Mouse (Mus musculus) embryo, embryonic 10 days (tissue): ENCODE measurements around the gene Atf7.
"Not testable (repeated sequence)": the region's sequence is repeated elsewhere in the genome, so short reads cannot be mapped to it uniquely, and the experiment has no call there.

Experiments used
- DNase-seq: peaks from one replicate; pipeline ENCODE4 v3.0.0-alpha.2; 2015; ENCODE audit warnings: low spot score

The Atf7 gene

DNA sequence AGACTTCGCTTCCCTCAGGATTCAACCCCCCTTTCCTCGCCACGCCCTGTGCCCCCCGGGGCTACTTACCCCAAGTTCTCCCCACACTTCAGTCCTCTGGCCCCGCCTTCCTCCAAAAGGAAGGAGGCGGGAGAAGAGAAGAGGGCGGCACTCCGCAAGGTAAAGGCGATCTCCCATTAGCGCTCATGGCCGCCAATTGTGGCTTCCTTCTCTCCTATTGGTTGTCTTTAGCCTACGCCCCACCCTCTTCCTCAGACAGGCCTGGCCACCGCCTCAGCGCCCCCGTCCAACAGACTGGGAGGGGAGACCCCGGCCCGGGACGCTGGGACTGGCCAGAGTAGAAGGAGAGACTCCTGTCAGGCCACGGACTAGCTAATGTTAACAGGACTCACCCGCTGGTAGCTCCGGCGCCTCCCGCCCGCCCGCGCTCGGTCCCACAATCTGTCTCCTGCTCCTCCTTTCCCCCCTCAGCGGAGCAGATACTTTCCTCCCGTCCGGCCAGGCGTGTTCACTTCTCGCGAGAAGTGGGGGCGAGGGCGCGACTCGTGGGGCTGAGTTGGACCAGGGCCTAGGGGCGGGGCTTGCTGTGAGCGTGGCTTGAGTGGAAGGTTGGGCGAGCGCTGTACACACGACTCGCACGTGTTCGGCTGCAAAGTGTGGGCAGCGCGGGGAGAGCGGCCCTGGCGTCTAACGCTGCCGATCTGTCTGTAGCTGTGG, at the start of gene Atf7, which contains the start of gene Gm28047:
Atf7 (minus strand) TSS at position 495 of the 717 bp plus-strand sequence.
Gm28047 (minus strand) TSS at position 98 of the 717 bp plus-strand sequence.
- peak; percentile 99 for DNase-seq

DNA sequence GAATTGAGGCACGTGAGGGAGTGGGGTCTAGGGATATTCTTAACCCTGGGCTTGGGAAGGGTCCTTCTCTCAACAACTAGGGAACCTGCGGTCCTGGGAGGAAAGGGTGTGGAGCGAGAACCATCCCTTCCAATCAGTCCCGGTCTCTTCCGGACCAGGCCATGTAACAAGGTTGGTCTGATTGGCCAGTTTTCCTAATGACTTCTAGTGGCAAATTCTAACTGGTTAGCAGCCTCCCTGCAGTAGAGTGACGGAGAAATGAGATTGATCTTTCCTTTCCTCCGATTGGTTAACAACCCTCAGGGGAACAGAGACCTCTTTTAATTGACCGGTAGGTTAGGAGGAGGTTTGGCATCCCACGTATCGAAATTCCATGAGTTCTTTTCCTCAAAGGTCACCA, 48.3 kb upstream of the Atf7 start:
- peak; percentile 91 for DNase-seq

DNA sequence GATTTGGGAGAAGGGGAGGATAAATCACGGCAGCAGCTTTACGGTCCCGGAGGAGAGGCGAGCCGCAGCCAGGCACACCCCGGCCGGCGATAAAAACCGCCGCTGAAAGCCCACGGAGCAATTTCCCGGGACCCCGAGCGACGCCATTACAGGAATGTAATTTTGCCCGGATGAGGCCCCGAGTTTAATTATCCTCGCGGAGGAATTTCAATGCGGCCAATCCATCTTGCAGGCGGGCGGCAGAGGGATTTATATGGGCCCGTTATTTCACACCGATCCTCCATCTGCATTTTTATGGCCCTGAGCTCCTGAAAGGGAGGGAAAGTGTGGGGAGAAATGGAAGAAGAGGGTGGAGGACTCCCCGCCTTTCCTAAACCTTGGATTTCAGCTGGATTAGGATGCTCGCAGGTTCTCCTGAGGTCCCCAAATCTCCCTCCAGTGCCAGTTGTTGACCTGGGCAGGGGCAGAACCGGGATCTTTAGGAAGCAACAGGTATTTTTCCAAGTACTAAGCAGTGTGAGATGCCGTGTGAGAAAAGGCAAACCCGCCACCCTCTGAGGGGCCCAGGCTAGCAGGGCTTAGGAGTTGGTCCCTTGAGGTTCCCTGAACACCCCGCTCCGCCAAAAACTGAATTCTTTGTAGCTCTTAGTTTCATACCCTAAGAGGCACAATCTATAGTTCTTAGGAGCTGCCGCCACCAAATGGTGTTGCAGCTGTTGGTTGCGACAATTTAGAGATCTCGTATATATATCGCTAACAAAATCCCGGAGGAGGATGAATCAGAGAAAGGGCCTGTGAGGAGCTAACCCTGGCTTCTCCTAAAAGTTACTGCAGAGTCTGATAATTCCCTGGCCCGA, 47.2 kb upstream of the Atf7 start, which contains the start of gene Atp5g2:
Atp5g2 (minus strand) TSS at position 138 of the 857 bp plus-strand sequence.
- peak; percentile 51 for DNase-seq

DNA sequence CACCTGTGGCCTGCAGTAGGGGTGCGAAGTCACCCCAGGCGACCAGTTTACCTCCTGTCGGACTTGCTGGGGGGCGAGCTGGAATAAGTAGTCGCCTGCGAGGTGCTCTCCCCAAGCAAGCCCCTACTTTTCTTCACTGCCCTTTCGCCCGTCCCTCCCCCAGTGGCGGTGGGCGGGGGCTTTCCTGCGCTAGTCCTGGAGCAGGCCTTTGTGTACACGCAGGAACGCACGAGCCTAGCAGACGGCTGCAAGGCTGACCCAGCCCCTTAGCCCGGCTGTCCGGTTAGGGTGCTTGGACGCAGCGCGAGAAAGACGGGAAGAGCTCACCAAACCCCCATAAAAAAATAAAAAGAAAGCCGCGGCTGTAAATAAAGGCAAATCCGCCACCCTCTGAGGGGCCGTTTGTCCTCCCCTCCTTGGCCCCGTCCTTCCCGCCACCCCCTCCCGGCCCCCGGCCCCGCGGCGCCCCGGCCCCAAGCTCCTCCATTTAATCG, 46.5 kb upstream of the Atf7 start:
- DNase-seq = peak; percentile 92

DNA sequence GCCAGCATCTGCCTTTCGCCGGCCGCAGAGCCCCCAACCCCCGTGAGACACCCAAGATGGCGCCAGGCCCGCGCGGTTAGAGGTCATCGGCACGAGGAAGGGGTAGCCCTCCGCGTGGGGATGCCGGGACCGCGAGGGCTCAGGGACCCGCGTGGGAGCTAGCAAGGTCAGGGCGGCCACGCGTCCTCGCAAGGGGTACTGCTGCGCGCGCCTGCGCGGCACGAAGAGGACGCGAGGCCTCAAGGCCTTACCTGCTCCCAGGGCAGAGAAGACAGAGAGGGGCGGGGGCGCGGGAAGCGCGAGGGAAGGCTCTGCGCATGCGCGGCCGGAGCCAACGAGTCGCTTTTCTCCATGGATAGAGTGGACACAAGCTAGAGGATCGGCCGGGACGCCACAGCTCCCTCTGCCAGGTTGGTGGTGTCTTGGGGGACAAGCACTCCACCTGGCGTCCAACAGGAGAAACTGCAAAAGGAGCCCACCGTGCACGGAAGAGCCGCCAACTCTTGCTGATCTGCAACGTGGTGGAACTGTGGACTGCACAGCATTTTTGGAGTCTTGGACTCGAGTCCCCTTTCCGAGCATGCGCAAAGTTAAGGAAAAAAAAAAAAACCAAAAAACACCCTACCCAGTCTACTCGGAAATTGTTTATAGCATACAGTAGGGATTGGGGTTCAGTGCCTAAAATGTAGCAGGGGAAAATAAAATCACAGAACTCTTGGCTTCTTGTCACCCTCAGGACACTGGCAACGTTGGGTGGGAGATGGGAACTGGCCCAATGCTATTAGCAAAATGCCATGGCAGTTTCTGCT, 45.7 kb upstream of the Atf7 start:
- DNase-seq = peak; percentile 98

DNA sequence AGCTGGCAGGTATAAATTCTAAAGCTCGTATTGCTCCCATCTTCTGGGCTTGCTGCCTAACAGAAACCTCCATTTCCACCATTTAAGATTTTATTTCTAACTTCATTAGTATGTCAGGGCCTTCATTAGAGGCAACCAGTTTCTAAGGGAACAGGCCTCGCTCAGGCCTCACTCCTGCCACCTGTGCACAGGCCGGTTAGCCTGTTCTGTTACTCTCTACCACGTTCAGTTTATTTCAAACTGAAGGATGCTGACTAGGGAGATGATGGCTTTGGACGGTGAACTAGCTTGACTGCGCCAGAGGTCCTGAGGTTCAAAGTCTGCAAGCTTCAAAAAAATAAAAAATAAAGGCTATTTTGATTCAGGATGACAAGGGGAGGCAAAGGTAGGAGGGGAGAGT, 45.0 kb upstream of the Atf7 start:
- DNase-seq = no peak

DNA sequence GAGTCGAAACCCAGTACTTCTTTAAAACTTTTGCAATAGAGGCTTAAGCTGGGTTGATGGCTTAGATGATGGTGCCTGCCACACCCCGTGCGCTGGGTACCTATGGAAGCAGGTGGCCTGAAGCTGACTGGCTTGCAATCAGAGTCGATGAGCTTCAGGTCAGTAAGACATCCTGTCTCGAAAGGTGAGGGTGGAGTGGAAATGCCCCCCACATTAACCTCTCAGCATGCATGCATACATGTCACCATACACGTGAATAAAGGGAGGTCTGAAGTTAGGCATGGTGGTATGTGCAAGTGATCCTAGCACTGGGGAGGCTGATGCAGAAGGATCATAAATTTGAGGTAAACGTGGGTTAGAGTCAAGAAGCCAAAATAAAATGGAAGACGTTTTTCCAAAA, 44.3 kb upstream of the Atf7 start:
- DNase-seq = no peak

DNA sequence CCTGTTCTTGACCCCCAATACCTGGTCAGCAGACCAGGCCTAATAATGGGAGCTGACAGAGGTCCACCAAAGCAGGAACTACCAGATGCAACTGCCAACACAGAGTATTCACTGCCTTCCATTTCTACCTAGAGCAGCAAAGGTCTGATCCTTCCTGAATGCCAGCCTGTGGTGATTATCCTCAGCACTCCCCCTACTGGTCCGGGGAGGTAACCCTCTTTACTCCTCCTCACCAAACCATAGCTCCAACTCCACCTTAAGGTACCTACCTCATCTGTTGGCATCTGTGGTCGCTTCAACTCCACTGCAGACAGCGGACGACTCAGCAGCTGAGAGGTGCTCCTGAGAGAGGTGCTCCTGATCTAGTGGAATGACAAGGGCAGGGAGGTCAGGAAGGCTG, 40.2 kb upstream of the Atf7 start:
- peak; percentile 72 for DNase-seq

DNA sequence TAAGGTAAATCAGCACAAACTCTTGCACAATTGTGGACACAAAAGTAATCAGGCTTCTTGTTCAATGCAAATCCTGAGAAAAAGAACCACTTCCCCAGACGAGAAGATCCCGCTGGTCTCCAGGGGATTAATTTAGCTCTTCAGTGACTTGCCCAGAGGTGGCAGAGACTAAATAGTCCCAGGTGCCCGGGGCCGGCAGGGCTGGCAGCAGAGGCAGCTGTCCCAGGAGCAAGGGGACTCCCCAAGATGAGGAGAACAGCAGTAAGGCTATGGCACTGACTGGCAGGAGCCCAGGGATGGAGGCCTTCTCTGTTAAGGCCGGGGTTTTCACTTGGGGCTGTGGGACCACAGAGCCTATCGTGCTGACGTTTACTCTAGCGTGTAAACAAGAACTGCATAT, 38.6 kb upstream of the Atf7 start:
- no peak for DNase-seq

DNA sequence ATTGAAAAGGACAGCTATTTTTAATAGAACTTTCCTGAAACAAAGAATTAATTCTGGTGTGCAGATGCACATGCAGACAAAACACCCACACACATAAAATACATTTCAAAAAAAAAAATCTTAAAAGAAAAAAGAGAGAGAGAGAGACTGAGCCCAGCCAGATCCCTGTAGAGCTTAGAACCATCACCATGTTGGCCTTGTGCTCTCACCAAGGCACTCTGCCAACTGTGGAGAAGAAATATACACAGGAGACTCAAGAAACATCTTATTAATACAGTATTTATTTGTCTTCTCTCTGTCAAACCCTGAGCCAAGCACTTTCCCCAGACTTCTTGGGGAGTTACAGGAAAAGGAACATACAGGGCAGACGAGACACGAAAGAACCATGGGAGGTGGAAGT, 37.3 kb upstream of the Atf7 start:
- not testable (repeated sequence) for DNase-seq

DNA sequence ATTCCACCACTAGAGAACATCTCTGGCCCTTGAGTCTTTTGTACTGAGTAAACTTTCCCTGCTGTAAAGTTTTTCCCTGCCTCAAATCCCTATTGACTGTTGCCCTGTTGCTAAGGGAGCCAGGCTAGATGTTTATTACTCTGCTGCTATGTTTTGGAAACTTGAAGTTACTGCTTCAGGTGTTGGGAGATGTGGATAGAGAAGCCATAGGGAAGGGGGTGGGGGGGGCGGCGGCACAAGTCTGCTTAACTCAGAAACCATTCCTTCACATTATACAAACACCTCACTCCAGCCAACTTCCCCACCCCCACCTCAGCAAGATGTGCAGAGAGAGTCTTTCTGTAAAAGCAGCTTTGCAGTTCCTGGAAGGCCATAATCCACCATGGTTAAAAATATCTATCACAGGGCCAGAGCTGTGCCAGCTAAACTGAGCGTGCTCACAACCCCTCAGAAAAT, 32.7 kb upstream of the Atf7 start:
- no peak for DNase-seq

DNA sequence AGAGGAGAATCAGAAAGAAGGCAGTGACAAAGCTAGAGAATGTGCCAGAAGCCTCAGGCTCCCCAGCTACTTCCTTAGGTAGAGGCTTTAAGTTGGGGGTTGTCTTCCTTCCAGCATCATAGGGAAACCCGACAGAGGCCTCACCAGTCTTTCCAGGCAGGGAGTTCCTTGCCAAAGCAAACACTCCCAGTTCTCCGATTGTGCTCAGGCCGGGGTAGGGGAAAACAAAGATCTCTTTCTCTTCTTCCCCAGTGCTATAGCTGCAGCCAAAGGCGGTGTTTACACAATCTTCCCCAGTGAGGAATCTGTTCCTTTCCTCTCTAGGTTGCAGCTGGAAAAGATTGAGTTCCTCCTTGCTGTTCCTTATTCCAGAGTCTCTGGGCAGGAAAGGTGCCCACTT, 31.4 kb upstream of the Atf7 start:
- DNase-seq = peak; percentile 47

DNA sequence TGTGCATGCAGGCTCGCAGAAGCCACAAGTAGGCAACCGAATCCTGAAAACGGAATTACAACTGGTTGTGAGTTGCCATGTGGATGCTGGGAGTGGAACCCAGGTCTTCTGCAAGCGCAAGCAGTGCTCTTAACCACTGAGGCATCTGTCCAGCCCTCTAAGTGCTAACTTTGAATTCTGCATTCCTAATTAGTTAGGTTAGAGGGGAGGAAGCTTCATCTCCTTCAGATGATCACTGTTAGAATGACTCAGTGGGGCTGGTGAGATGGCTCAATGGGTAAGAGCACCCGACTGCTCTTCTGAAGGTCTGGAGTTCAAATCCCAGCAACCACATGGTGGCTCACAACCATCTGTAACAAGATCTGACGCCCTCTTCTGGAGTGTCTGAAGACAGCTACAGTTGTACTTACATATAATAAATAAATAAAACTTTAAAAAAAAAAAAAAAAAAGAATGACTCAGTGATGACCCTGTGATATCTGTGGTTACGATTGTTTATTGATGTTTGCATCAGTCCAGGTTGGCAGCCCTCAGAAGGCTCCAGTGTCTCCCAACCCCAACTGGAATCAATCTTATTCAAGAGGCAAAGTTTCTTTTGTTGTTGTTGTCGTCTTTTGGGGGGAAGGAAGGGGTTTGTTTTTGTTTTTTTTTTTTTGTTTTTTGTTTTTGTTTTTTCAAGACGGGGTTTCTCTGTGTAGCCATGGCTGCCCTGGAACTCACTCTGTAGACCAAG, 26.8 kb upstream of the Atf7 start:
- not testable (repeated sequence) for DNase-seq

DNA sequence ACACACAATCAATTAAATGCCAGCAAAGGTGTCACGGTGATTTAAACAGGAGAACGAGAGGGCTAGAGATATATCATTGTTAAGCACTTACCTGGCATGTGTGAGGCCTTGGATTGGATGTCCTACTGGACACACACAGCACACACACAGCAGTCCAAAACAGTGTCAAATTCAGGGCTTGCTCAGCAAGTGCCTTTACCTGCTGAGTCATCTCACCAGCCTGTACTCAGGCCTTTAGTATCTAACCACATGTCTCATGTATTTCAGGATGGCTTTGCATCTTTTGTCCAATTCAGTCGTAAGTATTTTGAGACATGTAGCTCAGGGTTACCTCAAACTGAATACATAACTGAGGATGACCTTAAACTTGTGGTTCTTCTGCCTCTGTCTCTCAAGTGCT, 25.8 kb upstream of the Atf7 start:
- DNase-seq = no peak

DNA sequence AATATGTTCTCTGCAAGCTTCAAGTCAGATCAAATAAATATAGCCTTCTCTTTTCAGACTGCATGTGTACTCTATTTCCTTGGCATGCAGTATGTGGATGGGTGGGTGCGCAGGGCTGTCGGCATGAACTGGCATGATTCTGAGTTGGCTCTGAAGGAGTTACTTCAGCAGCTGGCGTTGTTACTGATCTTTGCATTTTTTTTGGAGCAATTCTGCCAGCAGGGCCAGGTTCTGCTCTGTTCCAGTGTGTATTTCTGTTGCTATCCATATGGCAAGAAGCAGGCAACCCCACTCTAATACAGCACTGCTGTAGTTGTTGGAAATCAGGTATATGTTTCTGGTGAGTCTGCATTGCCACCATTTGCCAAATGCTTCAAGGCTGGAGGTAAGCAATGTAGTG, 10.6 kb upstream of the Atf7 start:
- DNase-seq = no peak

DNA sequence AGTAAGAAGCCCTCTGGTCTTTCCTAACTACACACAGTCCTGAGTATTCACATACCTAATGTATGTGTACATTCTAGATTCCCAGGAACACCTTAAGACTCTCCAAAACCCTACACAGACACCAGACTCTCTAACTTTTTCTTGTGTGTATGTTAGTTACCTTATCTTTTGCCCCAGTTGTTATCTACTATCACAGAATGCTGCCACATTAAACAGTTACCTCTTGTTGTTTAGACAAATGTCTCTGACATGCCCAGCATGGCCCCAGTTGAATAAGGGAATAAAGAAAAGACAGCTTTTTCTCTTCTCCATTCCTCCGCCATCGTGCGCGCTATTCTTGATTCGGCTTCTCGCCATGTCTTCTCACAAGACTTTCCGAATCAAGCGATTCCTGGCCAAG, 9.4 kb upstream of the Atf7 start:
- no peak for DNase-seq

DNA sequence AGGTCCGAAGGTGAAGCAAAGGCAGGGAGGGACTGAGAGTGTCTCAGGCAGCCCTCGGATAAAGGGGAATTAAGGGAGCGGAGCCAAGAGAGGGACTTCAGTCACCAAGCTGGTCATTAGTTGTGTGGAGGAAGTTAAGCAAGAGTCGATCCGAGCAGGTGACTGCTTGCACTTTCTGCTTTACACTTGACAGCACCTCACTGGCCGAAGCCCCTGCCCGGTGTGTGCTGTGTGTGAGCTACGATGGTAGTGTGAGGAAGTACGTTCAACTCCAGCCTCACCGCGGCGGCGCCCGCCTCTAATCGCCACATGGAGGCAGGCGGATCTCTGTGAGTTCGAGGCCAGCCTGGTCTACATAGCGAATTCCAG, 407 bp upstream of the Atf7 start:
- peak; percentile 77 for DNase-seq

DNA sequence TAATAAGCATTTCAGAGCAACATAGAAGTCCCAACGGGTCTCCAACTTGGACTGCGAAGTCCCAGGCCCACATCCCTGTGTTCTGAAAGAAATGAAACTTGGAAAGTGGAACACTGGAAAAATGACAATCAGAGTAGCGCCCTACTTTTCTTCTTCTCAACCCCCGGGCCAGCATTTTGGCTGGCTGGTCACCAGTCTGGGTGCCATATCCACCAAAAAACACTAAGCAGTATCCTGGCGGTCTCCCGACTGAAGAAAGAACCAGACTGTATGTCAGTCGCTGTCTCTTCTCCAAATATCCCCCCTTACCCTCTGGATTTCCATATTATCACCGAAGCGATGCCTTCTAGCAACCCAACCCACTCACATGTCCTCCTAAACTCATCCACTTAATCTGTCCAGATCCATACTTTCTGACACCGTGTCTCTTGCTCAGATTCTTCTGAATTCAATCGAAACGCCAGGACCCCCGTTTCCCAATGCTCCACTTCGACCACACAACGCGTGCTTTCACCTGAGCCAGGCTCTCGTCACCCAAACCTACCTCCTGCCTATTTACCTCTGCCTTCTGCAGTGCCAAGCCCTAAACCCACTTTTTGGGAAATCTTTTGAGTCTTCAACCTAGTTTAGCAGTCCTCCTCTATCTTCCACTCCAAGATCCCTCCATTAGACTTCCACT, 834 bp downstream of the Atf7 start:
- peak; percentile 27 for DNase-seq

DNA sequence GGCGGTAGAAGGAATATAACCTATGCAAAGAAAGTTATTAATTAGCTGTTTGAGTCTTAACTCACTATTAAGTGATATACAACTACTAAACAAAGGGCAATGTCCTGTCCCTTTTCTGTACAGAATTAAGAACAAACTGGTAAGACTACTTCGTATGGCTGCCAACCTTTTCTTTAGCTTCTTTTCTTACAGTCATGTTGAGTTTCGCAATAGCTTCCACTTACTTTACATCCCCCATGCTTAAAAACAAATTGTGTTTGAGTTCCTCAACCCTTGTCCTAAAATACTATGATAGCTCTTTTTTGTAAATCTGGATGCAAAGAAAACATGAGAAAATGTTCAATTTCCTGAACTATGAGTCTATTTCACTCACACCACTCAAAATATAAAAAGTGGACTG, 2.1 kb downstream of the Atf7 start:
- no peak for DNase-seq

DNA sequence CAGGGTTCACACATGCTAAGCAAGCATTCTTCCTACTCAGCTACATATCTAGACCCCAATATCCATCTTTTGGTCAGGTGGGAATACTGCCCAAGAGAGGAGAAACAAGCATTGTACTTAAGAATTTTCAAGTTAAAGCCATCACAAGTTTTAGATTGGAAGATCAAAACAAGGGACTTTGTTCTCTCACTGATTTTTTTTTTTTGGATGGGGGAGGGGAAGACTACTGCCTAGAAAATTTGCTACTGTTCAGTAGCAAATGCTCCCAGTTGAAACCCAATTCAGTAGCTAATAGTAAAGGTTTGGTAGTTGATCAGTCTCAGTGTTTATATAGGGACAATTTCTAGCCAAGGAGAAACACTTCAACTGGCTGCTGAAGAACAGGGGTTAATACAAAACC, 2.7 kb downstream of the Atf7 start:
- no peak for DNase-seq

DNA sequence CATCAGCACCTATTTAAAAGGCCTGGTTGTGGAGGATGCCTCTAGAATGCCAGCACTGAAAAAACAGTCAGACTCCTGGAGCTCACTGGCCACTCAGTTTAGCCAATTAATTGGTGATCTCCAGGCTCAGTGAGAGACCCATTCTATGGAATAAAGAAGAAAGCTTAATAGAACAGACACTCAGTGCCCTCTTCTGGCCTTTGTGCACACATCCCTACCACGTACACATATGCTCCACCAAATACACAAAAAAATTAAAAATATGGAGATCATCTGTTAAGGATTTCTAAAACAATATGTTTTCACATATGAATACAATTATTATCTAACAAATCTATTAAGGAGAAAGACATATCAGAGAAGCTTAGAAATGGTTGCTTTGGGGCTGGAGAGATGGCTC, 4.5 kb downstream of the Atf7 start:
- DNase-seq = no peak
